In genomic region chr12:107356211-107356610, GRCm38 (mm10) we compare ENCODE assay signal across 21 mouse cellular contexts.
"Had no signal": no experiment of that assay in that cellular context is flagged by ENCODE, and none has a peak within 500 bp of the region (broad histone marks: within the 10 kb centered on the region; RNA-seq: fewer than 3 reads in every experiment).

No protein-coding gene starts in this region.

- H3K27ac ChIP-seq: limb, embryonic 10.5 days; limb, embryonic 13.5 days; liver, embryonic 12.5 days; liver, embryonic 15.5 days; lung, embryonic 15.5 days; midbrain, embryonic 15.5 days; neural tube, embryonic 12.5 days; neural tube, embryonic 15.5 days; stomach, postnatal 0 days had no signal

- DNase-seq: kidney, adult 18-20 months; kidney, adult 9 months; kidney, postnatal 14 days; kidney, postnatal 4 days; liver; lung, adult 18-20 months; lung, postnatal 10 days; lung, postnatal 4 days; right cerebral cortex, adult 18-20 months; right cerebral cortex, postnatal 14 days; right cerebral cortex, postnatal 4 days had no signal

- H3K36me3 ChIP-seq: limb, embryonic 10.5 days; limb, embryonic 13.5 days; liver, embryonic 12.5 days; liver, embryonic 15.5 days; lung, embryonic 15.5 days; midbrain, embryonic 15.5 days; neural tube, embryonic 12.5 days; neural tube, embryonic 15.5 days had no signal

- H3K9ac ChIP-seq: limb, embryonic 13.5 days; liver, embryonic 12.5 days; liver, embryonic 15.5 days; lung, embryonic 15.5 days; midbrain, embryonic 15.5 days; neural tube, embryonic 12.5 days; neural tube, embryonic 15.5 days had no signal

- ATAC-seq: liver, embryonic 12.5 days; midbrain, embryonic 15.5 days had no signal

- H3K27me3 ChIP-seq: liver, embryonic 12.5 days; liver, embryonic 15.5 days; lung, embryonic 15.5 days; midbrain, embryonic 15.5 days; neural tube, embryonic 12.5 days; neural tube, embryonic 15.5 days had no signal

- H3K9me3 ChIP-seq: limb, embryonic 10.5 days; limb, embryonic 13.5 days; liver, embryonic 12.5 days; lung, embryonic 15.5 days; midbrain, embryonic 15.5 days; neural tube, embryonic 12.5 days; neural tube, embryonic 15.5 days had no signal

- H3K4me2 ChIP-seq: limb, embryonic 13.5 days; liver, embryonic 12.5 days; liver, embryonic 15.5 days; lung, embryonic 15.5 days; midbrain, embryonic 11.5 days; midbrain, embryonic 15.5 days; neural tube, embryonic 12.5 days; neural tube, embryonic 15.5 days had no signal

- H3K4me3 ChIP-seq: limb, embryonic 10.5 days; limb, embryonic 13.5 days; liver, embryonic 12.5 days; liver, embryonic 15.5 days; lung, embryonic 15.5 days; midbrain, embryonic 15.5 days; neural tube, embryonic 12.5 days; neural tube, embryonic 15.5 days had no signal

- H3K4me1 ChIP-seq: limb, embryonic 13.5 days; liver, embryonic 12.5 days; liver, embryonic 15.5 days; lung, embryonic 15.5 days; neural tube, embryonic 12.5 days had no signal
